Mouse (Mus musculus): Measurements from ENCODE around the gene Dcdc2c.

Dcdc2c gene

DNA sequence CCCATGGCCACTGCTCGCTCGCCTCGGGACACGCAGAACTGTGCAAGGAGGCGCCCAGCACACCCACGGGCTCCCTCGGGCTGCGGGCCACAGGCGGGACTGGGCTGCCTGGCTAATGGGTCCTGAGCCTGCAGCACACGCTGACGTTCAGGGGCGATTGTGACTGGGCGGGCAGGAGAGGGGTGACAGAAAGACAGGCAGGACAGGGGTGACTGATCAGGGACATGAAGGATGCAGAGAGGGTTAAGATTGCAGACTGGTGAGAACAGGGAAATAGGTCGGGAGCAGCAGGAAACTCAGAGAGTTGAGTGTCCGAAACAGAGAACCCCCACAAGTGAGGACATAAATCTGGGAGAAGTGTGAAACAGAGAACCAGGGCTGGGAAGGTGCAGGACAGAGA is at the start of gene Dcdc2c:
Dcdc2c (minus strand) TSS at position 101 of the 400 bp plus-strand sequence.
- DNase-seq, result no peak

DNA sequence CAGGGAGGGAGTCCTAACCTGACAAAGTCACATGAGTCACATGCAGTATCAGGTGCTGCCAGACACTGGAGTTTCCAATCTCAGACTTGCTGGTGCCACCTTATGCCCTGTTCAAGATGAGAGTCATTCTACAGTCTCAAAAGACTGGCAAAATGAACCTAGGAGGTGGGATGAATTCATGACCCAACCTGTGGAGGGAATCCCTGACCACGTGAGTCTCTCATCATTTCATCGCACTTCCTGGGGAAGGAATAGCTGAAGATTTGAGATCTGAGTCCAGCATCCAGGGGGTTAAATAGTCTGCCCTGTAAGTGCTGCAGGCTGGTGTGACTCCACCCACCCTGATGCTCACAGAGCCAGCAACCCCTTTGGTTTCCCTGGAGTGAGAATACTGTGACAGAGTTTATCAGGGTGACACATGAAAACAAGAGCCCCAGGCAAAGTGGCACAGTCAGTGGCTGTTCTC is 46.4 kb upstream of the Dcdc2c start:
- DNase-seq, result no peak

DNA sequence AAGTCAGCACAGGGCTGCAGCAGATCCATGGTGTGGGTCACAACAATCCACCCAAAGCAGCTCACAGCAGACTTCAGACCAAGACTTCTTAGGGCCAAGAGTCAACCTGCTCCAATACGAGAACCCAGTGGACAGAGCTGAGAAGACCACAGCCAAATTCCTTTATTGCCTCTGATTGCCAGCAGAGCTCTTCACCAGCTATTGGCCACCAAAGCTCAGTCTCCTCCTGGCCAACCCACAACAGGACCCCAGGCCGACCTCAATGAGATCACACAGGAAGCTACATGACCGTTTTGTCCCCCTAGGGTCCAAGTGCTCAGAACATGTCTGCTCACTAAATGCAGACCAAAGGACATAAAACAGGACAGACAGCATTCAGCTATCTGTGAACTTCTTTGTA is 45.9 kb upstream of the Dcdc2c start:
- no peak for DNase-seq

DNA sequence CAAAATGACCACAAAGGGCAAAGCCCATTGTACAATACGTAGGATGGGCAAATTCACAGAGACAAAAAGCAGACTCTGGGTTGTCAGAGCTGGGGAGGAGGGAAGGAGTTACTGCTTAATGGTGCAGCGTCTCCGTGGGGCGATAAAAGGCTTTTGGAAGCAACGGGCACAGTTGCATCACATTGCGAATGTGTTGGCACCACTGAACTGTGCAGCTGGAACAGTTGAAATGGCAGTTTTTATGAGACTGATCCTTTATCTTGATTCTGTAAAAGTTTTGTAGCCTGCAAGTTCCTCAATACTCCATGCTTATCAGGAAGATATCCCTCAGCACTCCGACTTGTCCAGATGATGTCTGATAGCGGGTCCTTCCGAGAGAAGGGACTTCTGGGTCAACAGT is 45.5 kb upstream of the Dcdc2c start:
- no peak for DNase-seq

DNA sequence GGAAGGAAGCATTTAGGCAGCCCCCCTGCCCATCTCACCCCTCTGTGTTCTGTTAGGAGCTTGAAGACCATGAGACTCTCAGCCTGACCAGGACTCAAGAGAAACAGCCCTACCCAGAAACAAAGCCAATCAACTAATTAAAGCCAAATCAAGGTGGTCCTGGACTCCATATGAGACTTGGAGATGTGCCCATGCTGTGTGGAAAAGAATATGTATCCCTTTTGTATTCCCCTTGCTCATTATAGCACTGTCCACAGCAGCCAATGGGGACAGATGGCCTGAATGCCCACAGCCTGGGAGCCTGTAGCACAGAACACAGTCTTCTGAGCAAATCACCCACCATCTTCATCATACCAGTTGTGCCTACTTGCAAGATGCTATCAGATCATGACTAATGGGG is 44.7 kb upstream of the Dcdc2c start:
- no peak for DNase-seq

DNA sequence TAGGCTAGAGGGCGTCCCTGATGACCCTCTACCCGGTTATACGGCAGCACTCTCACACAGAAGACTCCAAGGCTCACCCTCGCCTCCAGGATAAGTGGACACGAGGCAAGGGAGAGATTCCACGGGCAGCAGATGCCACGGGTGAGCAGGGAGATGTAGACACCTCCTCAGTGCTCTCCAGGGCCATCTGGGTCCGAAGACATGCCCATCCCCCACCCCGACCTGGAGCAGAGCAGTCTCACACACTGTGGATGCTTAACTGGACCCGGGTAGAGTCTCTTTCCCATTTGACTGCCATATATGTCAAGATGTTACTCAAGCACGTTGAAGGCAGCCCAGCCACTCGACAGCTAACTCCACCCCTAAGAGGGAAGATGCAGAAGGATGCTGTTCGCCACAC is 38.2 kb upstream of the Dcdc2c start:
- DNase-seq, result no peak

DNA sequence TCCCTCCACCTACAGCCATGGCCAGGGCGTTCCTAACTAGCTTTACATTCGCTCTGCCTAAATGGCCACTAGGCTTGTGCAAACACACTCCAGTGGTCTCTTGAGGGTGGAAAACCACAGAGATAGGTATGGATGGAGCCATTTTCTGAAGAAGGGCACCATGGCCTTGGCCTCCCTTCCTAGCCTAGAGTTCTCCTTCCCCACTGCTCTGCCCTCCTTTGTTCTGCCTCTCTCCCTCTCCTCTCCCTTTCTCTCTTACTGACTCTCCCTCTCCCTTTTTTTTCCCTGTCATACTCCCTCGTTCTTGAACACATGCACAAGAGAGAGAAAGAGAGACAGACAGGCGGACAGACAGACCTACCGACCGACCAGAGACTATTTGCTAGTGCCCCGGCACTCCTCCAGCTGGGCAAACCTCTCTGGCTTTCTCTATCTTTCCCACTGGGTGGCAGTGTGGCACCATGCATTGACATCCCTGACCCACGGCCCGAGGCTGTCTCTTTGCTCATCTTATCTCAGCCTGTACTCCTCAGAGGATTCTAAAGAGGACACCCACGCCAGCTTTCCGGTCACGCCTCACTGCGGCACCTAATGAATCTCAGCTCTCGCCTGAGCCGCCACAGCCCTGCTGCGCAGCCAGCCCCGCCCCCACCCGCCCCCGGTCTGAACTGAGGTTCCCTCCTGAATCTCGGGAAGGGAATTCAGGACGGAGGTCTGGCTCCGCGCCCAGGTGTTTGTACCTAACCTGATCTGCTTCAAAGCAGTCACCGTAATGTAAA is 37.1 kb upstream of the Dcdc2c start:
- peak; percentile 71 to 76 for DNase-seq

DNA sequence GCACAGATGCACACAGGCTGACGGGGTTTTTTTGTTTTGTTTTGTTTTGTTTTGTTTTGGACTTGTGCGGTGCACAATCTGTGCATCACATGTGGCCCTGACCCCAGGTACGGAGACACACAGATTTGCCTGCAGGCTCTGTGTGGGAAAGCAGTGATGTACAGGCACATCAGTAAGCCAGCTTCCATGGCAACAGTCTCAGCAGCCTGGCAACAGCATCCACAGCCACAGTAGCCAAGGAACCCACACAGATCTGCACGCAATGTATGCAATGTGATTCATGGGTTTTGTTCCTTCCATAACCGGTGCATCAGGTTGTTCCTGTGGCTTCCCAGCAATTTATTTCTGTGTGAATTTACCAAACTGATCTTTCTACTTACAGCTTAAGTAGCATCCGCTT is 35.8 kb upstream of the Dcdc2c start:
- DNase-seq, result no peak

DNA sequence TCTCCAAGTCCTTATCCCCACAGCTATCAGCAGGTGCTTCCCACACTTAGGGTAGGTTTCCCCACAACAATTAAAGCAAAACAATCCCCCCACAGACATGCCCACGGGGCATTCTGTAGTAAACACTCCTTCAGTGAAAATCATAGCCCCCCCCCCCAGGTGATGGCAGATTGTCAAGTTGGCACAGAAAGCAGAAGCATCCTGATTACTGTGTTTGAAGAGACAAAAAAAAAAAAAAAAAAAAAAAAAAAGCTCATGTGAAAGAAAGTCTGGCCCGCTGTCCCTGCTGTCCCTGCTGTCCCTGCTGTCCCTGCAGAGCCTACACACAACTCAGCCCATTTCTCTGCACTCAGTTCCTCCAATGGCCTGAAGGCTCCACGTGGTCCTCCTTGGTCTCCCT is 31.8 kb upstream of the Dcdc2c start:
- DNase-seq, result no peak

DNA sequence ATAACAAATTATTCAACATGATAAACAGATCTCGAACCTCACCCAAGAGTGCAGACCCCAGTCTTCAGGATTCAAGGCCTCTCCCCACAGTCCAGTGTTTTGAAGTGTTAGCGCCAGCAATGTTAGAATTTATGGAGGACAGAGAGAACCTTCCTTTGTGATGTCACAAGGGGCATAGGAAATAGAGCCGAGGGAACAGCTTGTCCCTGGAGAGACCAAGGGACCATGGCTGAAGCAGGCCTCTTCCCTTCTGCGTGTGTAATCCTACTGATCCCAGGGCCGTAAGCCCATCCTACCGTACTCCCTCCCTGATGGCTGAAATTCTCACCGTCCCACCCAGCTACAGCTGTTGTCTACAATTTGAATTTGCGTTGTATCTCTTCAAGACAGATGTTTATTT is 30.2 kb upstream of the Dcdc2c start, which contains the start of gene Allc:
Allc (minus strand) TSS at position 101 of the 400 bp plus-strand sequence.
- DNase-seq, result no peak

DNA sequence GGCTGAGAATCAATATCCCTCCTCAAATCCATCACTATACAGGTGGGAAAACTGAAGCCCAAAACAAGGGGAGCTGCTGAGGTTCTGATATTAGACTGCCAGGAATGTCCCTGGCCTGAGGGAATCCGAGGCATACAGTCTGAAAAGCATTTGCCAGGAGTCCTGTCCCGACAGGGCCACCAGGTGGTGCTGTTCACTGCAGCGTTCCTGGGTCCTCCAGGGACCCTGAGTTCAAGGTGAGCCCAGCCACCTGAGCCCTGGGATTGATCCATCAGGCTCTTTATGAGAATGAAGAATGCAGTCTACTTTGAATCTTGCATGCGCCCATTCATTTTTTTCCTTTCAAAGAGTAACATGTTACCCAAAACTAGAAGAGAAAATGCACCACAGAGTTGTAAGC is 26.9 kb upstream of the Dcdc2c start:
- DNase-seq, result peak; percentile 5 to 13

DNA sequence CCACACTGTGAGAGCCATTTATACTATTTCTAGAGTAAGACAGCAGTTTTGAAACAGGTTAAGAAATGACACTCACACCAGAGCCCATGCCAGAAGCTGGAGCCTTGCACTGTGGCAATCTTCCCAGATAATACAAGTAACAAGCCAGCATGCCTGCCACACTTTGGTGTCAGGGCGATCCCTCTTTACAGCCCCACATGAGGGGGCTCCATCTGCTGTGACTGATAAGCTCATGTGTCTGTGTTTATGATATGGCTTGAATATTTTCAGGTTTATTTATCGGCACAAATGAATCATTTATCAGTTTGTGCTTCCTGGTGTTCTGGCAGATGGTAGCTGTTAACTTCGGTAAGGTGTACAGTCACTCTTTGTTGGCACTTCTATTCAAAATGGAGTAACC is 25.9 kb upstream of the Dcdc2c start:
- no peak for DNase-seq

DNA sequence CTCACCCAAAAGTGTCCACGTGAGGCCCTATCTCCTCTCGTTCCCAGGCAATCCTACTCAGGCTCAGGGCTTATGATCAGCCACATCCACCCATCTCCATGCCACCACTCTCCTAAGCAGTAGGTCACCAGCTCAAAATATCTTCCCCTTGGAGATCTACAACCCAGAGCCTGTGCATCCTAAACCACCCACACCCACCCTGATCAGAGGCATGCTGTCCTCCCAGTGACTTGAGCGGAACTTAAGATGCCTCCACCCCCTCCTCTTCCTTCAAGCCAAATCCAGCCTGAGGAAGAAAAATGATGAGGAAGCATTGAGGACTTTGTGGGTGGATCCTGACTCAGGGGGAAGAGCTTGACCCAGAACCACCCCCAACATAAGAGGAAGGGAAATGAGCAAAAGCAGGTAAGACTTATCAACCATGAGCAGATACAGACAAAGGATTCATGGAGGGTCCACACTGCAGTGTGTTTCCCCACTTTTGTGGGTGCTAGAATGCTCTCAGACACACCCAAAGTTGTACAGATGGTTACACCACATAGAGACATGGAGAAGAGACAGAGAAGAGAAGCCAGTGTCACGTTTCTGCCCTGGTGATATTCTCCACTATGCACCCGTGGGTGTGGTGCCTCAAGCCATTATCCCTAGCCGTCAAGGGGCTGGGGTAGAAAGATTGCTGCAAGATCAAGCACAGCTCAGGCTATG is 23.3 kb upstream of the Dcdc2c start:
- DNase-seq, result no peak

DNA sequence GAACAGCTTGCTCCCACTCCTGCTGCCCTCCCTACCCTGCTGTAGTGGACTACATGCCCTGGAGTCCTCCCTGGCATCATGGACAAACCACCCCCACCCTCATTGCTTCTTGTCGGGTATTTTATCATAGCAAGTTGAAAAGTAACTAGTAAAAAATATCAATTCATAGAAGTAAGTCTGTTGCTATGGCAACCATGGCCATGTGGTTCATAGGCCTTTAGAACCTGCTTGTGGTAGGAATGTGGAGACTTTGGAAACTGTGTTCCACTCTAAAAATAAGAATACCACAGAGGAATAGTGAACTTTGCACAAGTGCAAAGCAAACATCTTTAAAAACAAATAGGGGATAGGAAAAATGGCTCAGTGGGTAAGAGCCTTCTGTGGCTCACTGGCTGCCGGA is 20.0 kb upstream of the Dcdc2c start:
- DNase-seq, result no peak

DNA sequence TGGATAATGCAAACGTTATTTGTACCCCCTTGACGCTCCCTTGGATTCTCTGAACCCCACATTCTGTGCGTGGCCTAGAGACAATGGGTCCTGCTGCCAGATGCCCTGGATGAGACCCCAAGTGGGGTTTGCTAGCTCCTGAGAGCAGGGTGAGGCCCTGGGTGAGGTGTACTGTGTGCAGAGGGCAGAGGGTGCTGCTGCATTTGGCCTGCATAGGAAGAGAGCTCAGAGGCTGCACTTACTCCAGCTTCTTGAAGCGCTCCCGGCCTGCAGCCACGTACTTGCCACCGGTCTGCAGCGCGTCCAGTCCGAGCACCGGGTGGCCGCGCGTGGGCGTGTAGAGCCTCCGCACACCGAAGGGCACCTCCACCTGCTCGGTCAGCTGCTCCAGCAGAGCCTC is 424 bp downstream of the Dcdc2c start:
- no peak for DNase-seq

DNA sequence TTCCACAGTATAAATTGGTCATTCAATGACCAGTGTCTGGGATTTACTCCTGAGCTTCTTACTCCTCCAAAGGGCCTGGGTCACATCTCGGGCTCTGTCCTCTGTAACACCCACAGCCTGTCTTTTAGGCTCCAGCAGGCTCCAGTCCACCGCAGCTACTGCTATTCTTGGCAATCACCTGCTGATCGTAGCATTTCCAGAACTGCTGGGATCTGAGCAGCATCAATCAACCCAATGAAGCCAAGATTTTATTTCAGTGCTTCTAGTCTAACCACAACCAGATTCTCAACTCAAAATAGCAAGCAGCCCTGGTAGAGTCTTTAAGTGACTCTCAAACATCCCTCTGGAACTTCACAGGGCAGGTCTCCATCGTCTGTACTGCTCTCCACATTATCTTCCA is 3.3 kb downstream of the Dcdc2c start:
- no peak for DNase-seq

DNA sequence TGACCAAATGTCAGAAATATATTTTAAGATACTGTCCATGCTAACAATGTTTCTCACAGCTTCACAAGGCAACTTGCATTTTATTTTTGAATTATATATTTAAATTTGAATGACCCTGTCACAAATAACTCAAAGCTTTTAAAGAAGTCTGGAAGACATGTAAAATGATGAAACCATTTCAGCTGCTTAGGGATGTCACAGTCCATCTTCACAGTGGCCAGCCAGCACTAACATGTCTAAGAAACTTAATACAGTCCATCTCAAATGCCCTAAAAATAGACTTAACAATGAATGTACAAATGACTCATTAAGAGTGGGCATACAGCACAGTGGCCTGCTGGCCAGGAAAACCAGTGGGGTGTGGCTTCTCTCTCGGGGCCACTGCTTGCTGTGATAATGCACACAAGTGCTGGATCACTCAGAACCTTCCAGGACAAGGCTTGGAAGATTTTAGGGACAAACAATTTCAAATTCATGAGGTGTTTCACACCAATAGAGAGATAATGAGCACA is 37.9 kb downstream of the Dcdc2c start:
- no peak for DNase-seq

DNA sequence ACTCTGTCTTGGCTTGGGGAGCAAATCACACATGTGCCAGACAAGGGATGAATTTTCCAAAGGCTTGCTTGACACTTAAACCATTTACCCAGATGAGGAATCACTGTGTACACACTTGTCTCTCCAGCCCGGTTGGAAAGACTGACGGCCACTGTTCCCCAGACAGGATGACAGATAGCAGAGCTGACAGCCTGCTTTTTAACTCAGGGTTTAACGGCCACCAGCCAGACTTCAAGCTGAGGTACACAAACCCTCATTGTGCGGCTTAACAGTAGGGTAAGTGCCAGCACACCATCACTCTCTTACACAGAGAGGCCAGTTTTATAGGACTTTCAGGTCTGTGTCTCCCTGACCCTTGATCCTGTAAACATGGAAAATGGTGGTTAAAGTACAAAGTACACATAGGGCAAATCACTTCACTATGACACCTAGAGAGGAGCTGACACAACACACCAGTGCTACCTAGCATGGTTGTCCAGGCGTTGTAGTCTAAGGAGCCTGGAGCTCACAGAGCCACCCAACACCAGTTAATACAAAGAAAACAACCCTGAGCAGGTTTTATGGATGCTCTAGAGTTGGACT is 42.4 kb downstream of the Dcdc2c start:
- no peak for DNase-seq

DNA sequence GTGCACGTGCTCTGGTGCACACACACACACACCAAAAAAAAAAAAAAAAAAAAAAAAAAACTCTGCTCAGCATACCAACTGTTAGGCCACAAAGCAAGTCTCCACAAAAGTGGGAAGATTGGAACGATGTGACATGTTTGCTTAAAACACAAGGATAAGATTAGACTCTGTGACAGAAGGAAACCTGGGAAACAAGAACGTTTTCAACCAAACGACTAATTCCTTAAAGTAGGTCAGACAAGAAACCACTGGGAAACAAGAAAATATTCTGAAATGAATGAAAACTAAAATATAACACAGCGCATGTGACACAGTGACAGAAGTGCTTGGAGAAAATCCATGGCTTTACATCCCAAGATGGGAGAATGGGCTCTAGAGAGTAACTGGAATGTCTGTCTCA is 57.9 kb downstream of the Dcdc2c start:
- DNase-seq, result no peak

DNA sequence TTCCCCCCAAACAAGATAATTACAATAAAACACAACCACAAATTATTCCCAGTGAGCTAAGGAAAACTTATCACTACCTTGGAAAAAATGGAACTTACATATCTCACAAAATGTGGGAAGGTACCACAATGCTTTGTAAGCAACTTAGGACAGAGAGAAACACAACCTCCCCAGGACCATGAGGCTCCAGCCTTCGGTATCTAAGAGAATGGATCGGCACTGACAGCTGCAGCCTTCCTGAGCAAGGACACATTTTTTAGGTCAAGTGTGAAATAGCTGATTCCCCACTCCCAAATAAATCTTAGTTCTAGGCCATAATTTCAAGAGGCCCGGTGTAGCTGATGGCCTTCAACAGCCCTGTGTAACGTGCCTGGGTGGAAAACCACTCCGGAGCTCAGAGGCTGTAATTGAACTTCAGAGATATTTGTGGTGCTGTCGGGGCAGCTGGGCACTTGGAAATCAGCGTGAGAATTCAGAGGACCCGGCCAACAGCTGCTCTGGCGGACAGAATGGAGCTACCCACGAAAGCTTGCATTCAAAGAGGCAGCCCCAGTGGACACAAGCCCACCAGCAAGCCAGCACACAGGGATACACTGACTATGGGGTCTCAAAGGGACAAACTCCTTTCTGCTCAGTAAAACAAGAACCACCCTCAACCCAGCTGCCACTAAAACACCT is 69.6 kb downstream of the Dcdc2c start:
- DNase-seq, result no peak

DNA sequence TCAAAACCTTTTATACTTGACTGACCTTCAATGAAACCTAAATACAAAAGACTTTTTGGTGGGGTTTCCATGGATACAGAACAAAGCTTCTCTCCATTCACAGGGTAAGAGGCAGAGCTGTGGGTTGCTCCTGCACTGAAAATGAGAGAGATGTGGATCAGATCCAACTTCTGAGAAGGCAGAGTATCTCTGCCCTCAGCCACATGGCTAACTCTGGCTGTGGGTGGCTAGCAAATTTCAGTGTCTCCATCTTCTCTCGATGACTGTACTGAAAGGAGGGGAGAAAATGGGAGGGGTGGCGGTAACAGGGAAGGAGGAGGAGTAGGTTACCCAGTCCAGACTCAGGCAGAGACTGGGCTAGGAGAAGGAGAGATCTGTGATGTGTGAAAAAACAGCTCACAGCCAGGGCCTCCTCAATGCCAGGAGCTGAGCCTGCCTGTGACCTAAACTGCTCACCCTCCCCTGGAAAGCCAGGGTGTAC is 91.2 kb downstream of the Dcdc2c start:
- DNase-seq, result no peak

DNA sequence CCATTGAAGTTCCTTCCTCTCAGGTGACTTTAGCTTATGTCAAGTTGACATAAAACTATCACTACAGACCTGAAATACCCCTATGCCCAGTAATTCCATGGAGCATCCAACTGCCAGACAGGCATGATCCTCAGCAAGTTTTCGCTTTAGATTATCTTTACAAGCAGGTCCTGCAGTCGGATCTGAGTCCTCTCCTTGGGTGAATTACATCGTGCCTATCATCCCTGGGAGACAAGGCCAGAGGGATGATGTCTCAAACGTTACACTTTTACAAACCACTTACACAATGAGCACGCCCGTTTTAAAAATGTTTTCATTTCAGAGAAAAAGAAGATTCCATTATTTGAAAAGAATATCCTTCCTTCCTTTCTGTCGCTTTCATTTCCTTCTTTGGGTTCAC is 91.7 kb downstream of the Dcdc2c start:
- no peak for DNase-seq

DNA sequence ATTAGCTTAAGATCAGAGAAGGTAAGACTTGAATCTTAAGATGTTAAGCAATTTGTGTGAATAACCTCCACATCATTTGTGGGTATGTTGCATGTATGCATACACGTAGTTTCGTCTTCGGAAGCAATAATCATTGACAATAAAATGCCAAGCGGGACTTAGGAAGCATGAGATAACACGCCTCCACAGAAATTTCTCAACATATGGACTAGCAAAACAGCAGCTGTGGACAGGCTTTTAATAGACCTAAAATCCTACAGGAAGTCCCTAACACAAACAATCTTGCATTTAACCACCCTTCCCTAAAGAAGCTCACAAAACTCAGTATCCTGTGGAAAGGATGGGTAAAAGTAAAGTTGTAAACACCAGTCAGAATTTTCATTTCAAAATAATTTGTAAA is 93.4 kb downstream of the Dcdc2c start:
- no peak for DNase-seq

All from B cell, adult 2 months (primary cell).